Mouse (Mus musculus) hindbrain, embryonic 15.5 days (tissue): ENCODE results near the gene Atf7. TPM values are rescaled to one million over a fixed set of nuclear protein-coding genes. Genes with fewer than 3 reads are reported as not detected.
"Not testable (repeated sequence)": the region's sequence is repeated elsewhere in the genome, so short reads cannot be mapped to it uniquely, and the experiment has no call there.

Source experiments
- ATAC-seq: fragments of 200-750 bp; cut with Nextera tagmentation; 2 replicates; pipeline ENCODE4 v1.8.0; 2017; ENCODE audit warnings: low read depth, moderate number of reproducible peaks, moderate TSS enrichment; ENCODE audit not compliant: low FRiP score
- H3K27ac ChIP-seq: fragments of 300-500 bp; sonication (generic); replicated peaks from 2 replicates; pipeline ENCODE4 v1.5.1; 2015; ENCODE audit warnings: mild to moderate bottlenecking, inconsistent platforms
- H3K27me3 ChIP-seq: fragments of 300-500 bp; sonication (generic); 2 replicates; pipeline ENCODE4 v1.6.1; 2015; ENCODE audit warnings: control low read depth, inconsistent platforms
- H3K36me3 ChIP-seq: fragments of 300-500 bp; sonication (generic); 2 replicates; pipeline ENCODE4 v1.6.1; 2015; ENCODE audit warnings: control low read depth, inconsistent platforms
- H3K4me1 ChIP-seq: fragments of 300-500 bp; sonication (generic); replicated peaks from 2 replicates; pipeline ENCODE4 v1.6.1; 2015; ENCODE audit warnings: control low read depth, inconsistent platforms
- H3K4me2 ChIP-seq: fragments of 300-500 bp; sonication (generic); 2 replicates; pipeline ENCODE4 v1.6.1; 2015; ENCODE audit warnings: moderate library complexity, mild to moderate bottlenecking, inconsistent platforms
- H3K4me3 ChIP-seq: fragments of 300-500 bp; sonication (generic); 2 replicates; pipeline ENCODE4 v1.5.1; 2015; ENCODE audit warnings: mild to moderate bottlenecking, inconsistent platforms
- H3K9ac ChIP-seq: fragments of 300-500 bp; sonication (generic); 2 replicates; pipeline ENCODE4 v1.6.1; 2015; ENCODE audit warnings: inconsistent platforms
- H3K9me3 ChIP-seq: fragments of 300-500 bp; sonication (generic); 2 replicates; pipeline ENCODE4 v1.6.1; 2016; ENCODE audit warnings: control low read depth, inconsistent platforms
- WGBS: fragments of 180-500 bp; shearing (Covaris S2); methylation state at CpG from one replicate; pipeline ENCODE4 v1.1.7; 2015; 5-methylcytosine and 5-hydroxymethylcytosine counted together
- polyA plus RNA-seq: library from polyadenylated mRNA; unstranded; fragments of >200 nt; fragmentation: Nextera tagmentation; extraction: Ambion mirVana; gene quantifications from 2 replicates; pipeline ENCODE4 v1.2.1, GENCODE M21; 2015

The Atf7 gene
- polyA plus RNA-seq, 1 experiment from 2014 or later, result 19.8 TPM

DNA sequence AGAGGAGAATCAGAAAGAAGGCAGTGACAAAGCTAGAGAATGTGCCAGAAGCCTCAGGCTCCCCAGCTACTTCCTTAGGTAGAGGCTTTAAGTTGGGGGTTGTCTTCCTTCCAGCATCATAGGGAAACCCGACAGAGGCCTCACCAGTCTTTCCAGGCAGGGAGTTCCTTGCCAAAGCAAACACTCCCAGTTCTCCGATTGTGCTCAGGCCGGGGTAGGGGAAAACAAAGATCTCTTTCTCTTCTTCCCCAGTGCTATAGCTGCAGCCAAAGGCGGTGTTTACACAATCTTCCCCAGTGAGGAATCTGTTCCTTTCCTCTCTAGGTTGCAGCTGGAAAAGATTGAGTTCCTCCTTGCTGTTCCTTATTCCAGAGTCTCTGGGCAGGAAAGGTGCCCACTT, 31.4 kb upstream of the Atf7 start:
- peak; percentile 54; the same call in 1 of the 2 replicates for ATAC-seq
- peak overlapping the region; percentile 80 for H3K27ac ChIP-seq
- 15% methylated on average over 4 of the region's 4 CpGs for WGBS
- no peak overlapping the region for H3K9ac ChIP-seq
- H3K4me3 ChIP-seq, result no peak overlapping the region
- no peaks in the 10 kb centered on the region for H3K27me3 ChIP-seq
- 0 out of 2 replicates have a peak, but pooled peaks cover 3% of the 10 kb centered on the region for H3K36me3 ChIP-seq
- peaks cover 11% of the 10 kb centered on the region; the same call in 1 of the 2 replicates for H3K4me1 ChIP-seq
- H3K4me2 ChIP-seq, result no peak overlapping the region
- H3K9me3 ChIP-seq, result no peaks in the 10 kb centered on the region

DNA sequence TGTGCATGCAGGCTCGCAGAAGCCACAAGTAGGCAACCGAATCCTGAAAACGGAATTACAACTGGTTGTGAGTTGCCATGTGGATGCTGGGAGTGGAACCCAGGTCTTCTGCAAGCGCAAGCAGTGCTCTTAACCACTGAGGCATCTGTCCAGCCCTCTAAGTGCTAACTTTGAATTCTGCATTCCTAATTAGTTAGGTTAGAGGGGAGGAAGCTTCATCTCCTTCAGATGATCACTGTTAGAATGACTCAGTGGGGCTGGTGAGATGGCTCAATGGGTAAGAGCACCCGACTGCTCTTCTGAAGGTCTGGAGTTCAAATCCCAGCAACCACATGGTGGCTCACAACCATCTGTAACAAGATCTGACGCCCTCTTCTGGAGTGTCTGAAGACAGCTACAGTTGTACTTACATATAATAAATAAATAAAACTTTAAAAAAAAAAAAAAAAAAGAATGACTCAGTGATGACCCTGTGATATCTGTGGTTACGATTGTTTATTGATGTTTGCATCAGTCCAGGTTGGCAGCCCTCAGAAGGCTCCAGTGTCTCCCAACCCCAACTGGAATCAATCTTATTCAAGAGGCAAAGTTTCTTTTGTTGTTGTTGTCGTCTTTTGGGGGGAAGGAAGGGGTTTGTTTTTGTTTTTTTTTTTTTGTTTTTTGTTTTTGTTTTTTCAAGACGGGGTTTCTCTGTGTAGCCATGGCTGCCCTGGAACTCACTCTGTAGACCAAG, 26.8 kb upstream of the Atf7 start:
- H3K36me3 ChIP-seq, H3K27ac ChIP-seq, H3K4me1 ChIP-seq, H3K9me3 ChIP-seq, H3K27me3 ChIP-seq, H3K9ac ChIP-seq, H3K4me3 ChIP-seq, ATAC-seq, H3K4me2 ChIP-seq: not testable (repeated sequence)
- 87% methylated on average over 9 of the region's 9 CpGs for WGBS

DNA sequence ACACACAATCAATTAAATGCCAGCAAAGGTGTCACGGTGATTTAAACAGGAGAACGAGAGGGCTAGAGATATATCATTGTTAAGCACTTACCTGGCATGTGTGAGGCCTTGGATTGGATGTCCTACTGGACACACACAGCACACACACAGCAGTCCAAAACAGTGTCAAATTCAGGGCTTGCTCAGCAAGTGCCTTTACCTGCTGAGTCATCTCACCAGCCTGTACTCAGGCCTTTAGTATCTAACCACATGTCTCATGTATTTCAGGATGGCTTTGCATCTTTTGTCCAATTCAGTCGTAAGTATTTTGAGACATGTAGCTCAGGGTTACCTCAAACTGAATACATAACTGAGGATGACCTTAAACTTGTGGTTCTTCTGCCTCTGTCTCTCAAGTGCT, 25.8 kb upstream of the Atf7 start:
- Histone ChIP-seq H3K4me2 (no peak overlapping the region), H3K4me3 (no peak overlapping the region), H3K9ac (no peak overlapping the region), H3K4me1 (no peaks in the 10 kb centered on the region), H3K9me3 (no peaks in the 10 kb centered on the region), H3K27me3 (no peaks in the 10 kb centered on the region), H3K36me3 (no peaks in the 10 kb centered on the region), H3K27ac (no peak overlapping the region)
- WGBS, result 85% methylated on average over 3 of the region's 3 CpGs
- ATAC-seq, result no peak

DNA sequence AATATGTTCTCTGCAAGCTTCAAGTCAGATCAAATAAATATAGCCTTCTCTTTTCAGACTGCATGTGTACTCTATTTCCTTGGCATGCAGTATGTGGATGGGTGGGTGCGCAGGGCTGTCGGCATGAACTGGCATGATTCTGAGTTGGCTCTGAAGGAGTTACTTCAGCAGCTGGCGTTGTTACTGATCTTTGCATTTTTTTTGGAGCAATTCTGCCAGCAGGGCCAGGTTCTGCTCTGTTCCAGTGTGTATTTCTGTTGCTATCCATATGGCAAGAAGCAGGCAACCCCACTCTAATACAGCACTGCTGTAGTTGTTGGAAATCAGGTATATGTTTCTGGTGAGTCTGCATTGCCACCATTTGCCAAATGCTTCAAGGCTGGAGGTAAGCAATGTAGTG, 10.6 kb upstream of the Atf7 start:
- Histone ChIP-seq H3K4me2 (no peak overlapping the region), H3K27me3 (no peaks in the 10 kb centered on the region), H3K4me1 (no peaks in the 10 kb centered on the region), H3K4me3 (no peak overlapping the region), H3K9ac (no peak overlapping the region), H3K36me3 (no peaks in the 10 kb centered on the region), H3K27ac (no peak overlapping the region), H3K9me3 (no peaks in the 10 kb centered on the region)
- 71% methylated on average over 3 of the region's 3 CpGs for WGBS
- no peak for ATAC-seq

- Histone ChIP-seq H3K4me1 (no peaks in the 10 kb centered on the region), H3K9me3 (no peaks in the 10 kb centered on the region), H3K27me3 (no peaks in the 10 kb centered on the region), H3K27ac (no peak overlapping the region), H3K4me3 (no peak overlapping the region), H3K36me3 (no peaks in the 10 kb centered on the region), H3K4me2 (no peak overlapping the region), H3K9ac (no peak overlapping the region)
- no peak for ATAC-seq
- 93% methylated on average over 8 of the region's 8 CpGs for WGBS
Measured at GRCm38 (mm10) chr15:102634684-102635083, 9.4 kb upstream of the Atf7 start.

DNA sequence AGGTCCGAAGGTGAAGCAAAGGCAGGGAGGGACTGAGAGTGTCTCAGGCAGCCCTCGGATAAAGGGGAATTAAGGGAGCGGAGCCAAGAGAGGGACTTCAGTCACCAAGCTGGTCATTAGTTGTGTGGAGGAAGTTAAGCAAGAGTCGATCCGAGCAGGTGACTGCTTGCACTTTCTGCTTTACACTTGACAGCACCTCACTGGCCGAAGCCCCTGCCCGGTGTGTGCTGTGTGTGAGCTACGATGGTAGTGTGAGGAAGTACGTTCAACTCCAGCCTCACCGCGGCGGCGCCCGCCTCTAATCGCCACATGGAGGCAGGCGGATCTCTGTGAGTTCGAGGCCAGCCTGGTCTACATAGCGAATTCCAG, 407 bp upstream of the Atf7 start:
- WGBS, result 1% methylated on average over 18 of the region's 18 CpGs
- ATAC-seq, result peak; percentile 37; the same call in 1 of the 2 replicates

GRCm38 (mm10) chr15:102624291-102624969, 834 bp downstream of the Atf7 start:
- H3K36me3 ChIP-seq, result no peaks in the 10 kb centered on the region
- H3K9me3 ChIP-seq, result no peaks in the 10 kb centered on the region
- peaks cover 24% of the 10 kb centered on the region for H3K4me1 ChIP-seq
- H3K9ac ChIP-seq, result peak overlapping the region; percentile 38
- no peak; the same call in 1 of the 2 replicates for ATAC-seq
- H3K27me3 ChIP-seq, result no peaks in the 10 kb centered on the region
- peak overlapping the region; percentile 72 for H3K4me2 ChIP-seq
- peak overlapping the region; percentile 62 for H3K4me3 ChIP-seq
- 6% methylated on average over 17 of the region's 17 CpGs for WGBS
- peak overlapping the region; percentile 93; the same call in 1 of the 2 replicates for H3K27ac ChIP-seq

More for the DNA sequence above, 407 bp upstream of the Atf7 start:
- no peaks in the 10 kb centered on the region for H3K27me3 ChIP-seq
- H3K4me1 ChIP-seq, result peaks cover 24% of the 10 kb centered on the region
- no peaks in the 10 kb centered on the region for H3K36me3 ChIP-seq
- H3K4me3 ChIP-seq, result peak overlapping the region; percentile 62
- H3K9me3 ChIP-seq, result no peaks in the 10 kb centered on the region
- peak overlapping the region; percentile 93 for H3K27ac ChIP-seq
- H3K9ac ChIP-seq, result peak overlapping the region; percentile 62
- peak overlapping the region; percentile 72 for H3K4me2 ChIP-seq

GRCm38 (mm10) chr15:102623121-102623520, 2.1 kb downstream of the Atf7 start:
- Histone ChIP-seq H3K4me2 (peak overlapping the region; percentile 38; the same call in 1 of the 2 replicates), H3K27me3 (no peaks in the 10 kb centered on the region), H3K27ac (no peak overlapping the region), H3K36me3 (no peaks in the 10 kb centered on the region), H3K9ac (no peak overlapping the region), H3K4me3 (no peak overlapping the region), H3K9me3 (no peaks in the 10 kb centered on the region), H3K4me1 (peaks cover 24% of the 10 kb centered on the region)
- WGBS, result 92% methylated on average over 3 of the region's 3 CpGs
- ATAC-seq, result no peak

DNA sequence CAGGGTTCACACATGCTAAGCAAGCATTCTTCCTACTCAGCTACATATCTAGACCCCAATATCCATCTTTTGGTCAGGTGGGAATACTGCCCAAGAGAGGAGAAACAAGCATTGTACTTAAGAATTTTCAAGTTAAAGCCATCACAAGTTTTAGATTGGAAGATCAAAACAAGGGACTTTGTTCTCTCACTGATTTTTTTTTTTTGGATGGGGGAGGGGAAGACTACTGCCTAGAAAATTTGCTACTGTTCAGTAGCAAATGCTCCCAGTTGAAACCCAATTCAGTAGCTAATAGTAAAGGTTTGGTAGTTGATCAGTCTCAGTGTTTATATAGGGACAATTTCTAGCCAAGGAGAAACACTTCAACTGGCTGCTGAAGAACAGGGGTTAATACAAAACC, 2.7 kb downstream of the Atf7 start:
- Histone ChIP-seq H3K27me3 (no peaks in the 10 kb centered on the region), H3K4me1 (peaks cover 24% of the 10 kb centered on the region), H3K9ac (no peak overlapping the region), H3K27ac (no peak overlapping the region), H3K9me3 (no peaks in the 10 kb centered on the region), H3K36me3 (no peaks in the 10 kb centered on the region), H3K4me2 (no peak overlapping the region), H3K4me3 (no peak overlapping the region)
- no peak for ATAC-seq

DNA sequence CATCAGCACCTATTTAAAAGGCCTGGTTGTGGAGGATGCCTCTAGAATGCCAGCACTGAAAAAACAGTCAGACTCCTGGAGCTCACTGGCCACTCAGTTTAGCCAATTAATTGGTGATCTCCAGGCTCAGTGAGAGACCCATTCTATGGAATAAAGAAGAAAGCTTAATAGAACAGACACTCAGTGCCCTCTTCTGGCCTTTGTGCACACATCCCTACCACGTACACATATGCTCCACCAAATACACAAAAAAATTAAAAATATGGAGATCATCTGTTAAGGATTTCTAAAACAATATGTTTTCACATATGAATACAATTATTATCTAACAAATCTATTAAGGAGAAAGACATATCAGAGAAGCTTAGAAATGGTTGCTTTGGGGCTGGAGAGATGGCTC, 4.5 kb downstream of the Atf7 start:
- no peak overlapping the region for H3K4me2 ChIP-seq
- no peak overlapping the region for H3K4me3 ChIP-seq
- no peak overlapping the region for H3K27ac ChIP-seq
- H3K27me3 ChIP-seq, result no peaks in the 10 kb centered on the region
- no peak overlapping the region for H3K9ac ChIP-seq
- no peak for ATAC-seq
- H3K4me1 ChIP-seq, result peaks cover 19% of the 10 kb centered on the region
- H3K36me3 ChIP-seq, result no peaks in the 10 kb centered on the region
- no peaks in the 10 kb centered on the region for H3K9me3 ChIP-seq
- WGBS, result 91% methylated on average over 1 of the region's 1 CpGs

DNA sequence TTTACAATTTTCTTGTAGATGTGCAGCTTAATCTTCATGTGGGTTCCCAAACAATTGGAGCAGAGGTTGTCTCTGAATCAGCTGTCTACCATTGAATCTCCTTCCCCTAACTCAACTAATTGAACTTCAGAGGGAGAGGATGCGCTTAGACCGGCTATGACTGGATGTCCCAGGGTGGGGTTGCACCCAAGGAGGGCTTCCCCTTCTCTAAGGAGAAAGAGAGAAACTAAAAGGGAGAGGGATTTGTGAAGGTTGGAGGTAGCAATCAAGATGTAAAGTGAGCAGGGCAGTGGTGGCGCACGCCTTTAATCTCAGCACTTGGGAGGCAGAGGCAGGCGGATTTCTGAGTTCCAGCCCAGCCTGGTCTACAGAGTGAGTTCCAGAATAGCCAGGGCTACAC, 5.8 kb downstream of the Atf7 start:
- Histone ChIP-seq H3K36me3 (no peaks in the 10 kb centered on the region), H3K9me3 (no peaks in the 10 kb centered on the region), H3K27ac (no peak overlapping the region), H3K9ac (no peak overlapping the region), H3K27me3 (no peaks in the 10 kb centered on the region), H3K4me3 (no peak overlapping the region), H3K4me2 (no peak overlapping the region), H3K4me1 (peaks cover 17% of the 10 kb centered on the region)
- WGBS, result 98% methylated on average over 5 of the region's 5 CpGs
- ATAC-seq, result no peak

GRCm38 (mm10) chr15:102617654-102618053, 7.6 kb downstream of the Atf7 start:
- 98% methylated on average over 1 of the region's 1 CpGs for WGBS
- no peak overlapping the region for H3K27ac ChIP-seq
- H3K36me3 ChIP-seq, result no peaks in the 10 kb centered on the region

More at GRCm38 (mm10) chr15:102617654-102618053, 7.6 kb downstream of the Atf7 start:
- no peaks in the 10 kb centered on the region for H3K9me3 ChIP-seq
- no peak overlapping the region for H3K4me3 ChIP-seq
- no peaks in the 10 kb centered on the region for H3K27me3 ChIP-seq
- H3K4me2 ChIP-seq, result no peak overlapping the region
- ATAC-seq, result no peak
- H3K4me1 ChIP-seq, result peaks cover 4% of the 10 kb centered on the region; the same call in 1 of the 2 replicates
- no peak overlapping the region for H3K9ac ChIP-seq
